Mouse (Mus musculus) adrenal gland, adult 8-10 months (tissue): ENCODE measurements at regions not wholly inside any gene's neighbourhood (a gene's known extent, or its start where the extent isn't known, plus 50 kb on each side); places are given as distances from the start of the nearest gene placed in this dataset.

Experiments
- DNase-seq: peaks from one replicate; pipeline ENCODE4 v3.0.0; 2022

- DNase-seq, result no peak
These were observed 337.7 kb upstream of the Nr5a2 start for GRCm38 (mm10) chr1:137297780-137298569.

- DNase-seq, result no peak
These were observed 329.2 kb upstream of the Nr5a2 start for GRCm38 (mm10) chr1:137289456-137289855.

- DNase-seq, result no peak
These were observed 323.0 kb upstream of the Nr5a2 start for GRCm38 (mm10) chr1:137283291-137283690.

- DNase-seq, result no peak
These were observed 322.2 kb upstream of the Nr5a2 start for GRCm38 (mm10) chr1:137282457-137282856.

- DNase-seq, result no peak
These were observed 320.4 kb upstream of the Nr5a2 start for GRCm38 (mm10) chr1:137280391-137281386.

- no peak for DNase-seq
These were observed 319.7 kb upstream of the Nr5a2 start for GRCm38 (mm10) chr1:137279981-137280380.

GRCm38 (mm10) chr1:137270659-137271612, 310.7 kb upstream of the Nr5a2 start:
- DNase-seq, result no peak

GRCm38 (mm10) chr1:137262806-137263370, 302.6 kb upstream of the Nr5a2 start:
- no peak for DNase-seq

GRCm38 (mm10) chr1:137262121-137262525, 301.9 kb upstream of the Nr5a2 start:
- DNase-seq, result no peak

GRCm38 (mm10) chr1:137256294-137256693, 296.0 kb upstream of the Nr5a2 start:
- DNase-seq, result no peak

GRCm38 (mm10) chr1:137255041-137255440, 294.8 kb upstream of the Nr5a2 start:
- no peak for DNase-seq

- DNase-seq, result no peak
These were observed 294.4 kb upstream of the Nr5a2 start for GRCm38 (mm10) chr1:137254634-137255033.

GRCm38 (mm10) chr1:137227098-137227485, 266.8 kb upstream of the Nr5a2 start:
- no peak for DNase-seq

- DNase-seq, result no peak
These were observed 266.3 kb upstream of the Nr5a2 start for GRCm38 (mm10) chr1:137226479-137227097.

- DNase-seq, result no peak
These were observed 265.2 kb upstream of the Nr5a2 start for GRCm38 (mm10) chr1:137225418-137225817.

GRCm38 (mm10) chr1:137223052-137223451, 262.8 kb upstream of the Nr5a2 start:
- DNase-seq, result no peak

GRCm38 (mm10) chr1:137221087-137222057, 261.1 kb upstream of the Nr5a2 start:
- no peak for DNase-seq

GRCm38 (mm10) chr1:137220226-137220625, 260.0 kb upstream of the Nr5a2 start:
- DNase-seq, result no peak

GRCm38 (mm10) chr1:137218611-137219010, 258.4 kb upstream of the Nr5a2 start:
- DNase-seq, result no peak

- no peak for DNase-seq
These were observed 257.8 kb upstream of the Nr5a2 start for GRCm38 (mm10) chr1:137218096-137218495.
